Mouse (Mus musculus): ENCODE measurements around the gene Ccr7. TPM values are rescaled to one million over a fixed set of nuclear protein-coding genes. Genes with fewer than 3 reads are reported as not detected.

Gene Ccr7
- total RNA-seq, 2 experiments from 2014 or later, result not detected

DNA sequence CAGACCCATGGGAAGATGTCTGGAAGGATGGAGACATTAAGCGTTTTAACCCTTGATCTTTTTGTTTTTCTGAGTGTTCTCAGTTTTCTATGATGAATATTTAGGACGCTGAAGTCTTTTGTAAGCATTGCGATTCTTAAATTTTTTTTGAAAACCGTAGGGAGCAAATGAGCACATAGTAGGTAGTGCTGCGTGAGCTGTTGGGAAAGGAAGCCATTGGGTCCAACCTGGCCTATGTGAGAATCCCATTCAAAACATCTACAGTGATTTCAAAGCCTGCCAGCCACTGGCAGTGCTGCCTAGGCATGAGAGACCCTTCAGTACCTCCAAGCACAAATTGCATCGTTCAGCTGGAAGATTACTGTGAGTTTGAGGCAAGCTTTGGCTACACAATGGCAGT is 15.1 kb upstream of the Ccr7 start:
- intact Hi-C loops (cut with DNase I), result no loop called here
- DNase-seq (ENCODE audit: extremely low spot score in 1 of 2, low spot score in 2 of 2), result no peak
- Histone ChIP-seq H3K4me3 (no peak overlapping the region), H3K27ac (no peak overlapping the region)
- TF ChIP-seq CTCF (IDR thresholded peaks at IDR 0.05), result no peak

GRCm38 (mm10) chr11:99169438-99169837 is 14.6 kb upstream of the Ccr7 start:
- H3K4me3 ChIP-seq, result no peak overlapping the region
- DNase-seq (ENCODE audit: extremely low spot score in 1 of 2, low spot score in 2 of 2), result no peak
- TF ChIP-seq CTCF (IDR thresholded peaks at IDR 0.05), result no peak
- intact Hi-C loops (cut with DNase I), result no loop called here
- H3K27ac ChIP-seq, result no peak overlapping the region

- no peak overlapping the region for H3K4me3 ChIP-seq
- no peak overlapping the region for H3K27ac ChIP-seq
- intact Hi-C loops (cut with DNase I), result no loop called here
- no peak for TF ChIP-seq CTCF (IDR thresholded peaks at IDR 0.05)
- DNase-seq (ENCODE audit: extremely low spot score in 1 of 2, low spot score in 2 of 2), result no peak
Measured at GRCm38 (mm10) chr11:99168030-99168474, 13.2 kb upstream of the Ccr7 start.

- intact Hi-C loops (cut with DNase I), result no loop called here
Measured at GRCm38 (mm10) chr11:99167576-99167975, 12.7 kb upstream of the Ccr7 start.

DNA sequence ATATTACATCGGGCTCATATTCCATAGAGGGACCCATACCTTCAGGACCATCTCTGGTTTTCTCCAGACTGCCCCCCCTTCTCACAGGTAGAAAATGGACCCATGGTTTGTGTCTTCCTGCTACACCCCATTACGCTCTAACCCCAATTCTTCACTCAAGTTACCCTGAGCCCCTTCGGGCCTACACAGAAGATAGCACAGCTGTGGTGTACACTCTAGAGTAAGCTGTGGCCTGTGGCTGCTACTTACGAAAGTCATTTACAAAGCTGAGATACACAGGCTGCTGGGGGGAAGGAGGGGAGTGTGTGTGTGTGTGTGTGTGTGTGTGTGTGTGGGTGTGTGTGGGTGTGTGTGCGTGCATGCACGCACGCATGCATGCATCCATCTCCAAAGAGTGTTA is 11.4 kb upstream of the Ccr7 start:
- DNase-seq (ENCODE audit: extremely low spot score in 1 of 2, low spot score in 2 of 2), result no peak
- Histone ChIP-seq H3K4me3 (no peak overlapping the region), H3K27ac (no peak overlapping the region)
- TF ChIP-seq CTCF (IDR thresholded peaks at IDR 0.05), result no peak
- intact Hi-C loops (cut with DNase I), result no loop called here

More at GRCm38 (mm10) chr11:99167576-99167975, 12.7 kb upstream of the Ccr7 start:
- DNase-seq (ENCODE audit: extremely low spot score in 1 of 2, low spot score in 2 of 2), result no peak
- TF ChIP-seq CTCF (IDR thresholded peaks at IDR 0.05), result no peak
- Histone ChIP-seq H3K4me3 (no peak overlapping the region), H3K27ac (no peak overlapping the region)

DNA sequence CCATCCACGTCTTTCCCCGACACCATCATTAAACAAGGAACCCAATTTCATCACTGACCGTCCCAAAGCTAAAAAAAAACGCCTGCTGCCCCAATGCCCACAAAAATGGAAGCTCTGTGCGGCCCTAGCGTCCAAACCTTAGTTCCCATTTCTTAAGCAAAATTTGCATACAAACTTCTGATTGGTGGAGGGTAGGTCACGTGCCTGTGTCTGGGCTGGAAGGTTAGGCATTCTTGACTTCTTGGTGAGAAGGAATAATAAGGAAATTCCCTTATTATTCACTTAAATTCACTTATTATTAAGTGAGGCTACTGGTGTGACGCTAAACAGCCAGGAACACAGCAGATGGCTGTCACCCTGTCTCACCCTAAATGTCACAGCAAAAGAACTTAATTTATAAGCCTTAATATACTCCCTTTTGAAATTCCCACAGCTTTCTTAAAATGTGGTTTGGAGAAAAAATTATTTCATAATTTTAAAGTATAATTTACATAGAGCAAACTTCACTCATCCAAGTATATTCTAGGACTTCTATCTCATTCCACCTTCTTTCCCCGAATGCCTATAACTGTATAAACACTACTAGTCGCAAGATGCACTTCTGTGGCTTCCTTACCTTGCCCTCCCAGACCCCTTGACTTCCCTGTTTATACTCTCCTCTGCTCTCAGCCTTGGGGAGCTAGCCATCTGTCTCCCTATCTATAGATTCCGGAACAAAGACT is 10.3 kb upstream of the Ccr7 start:
- Histone ChIP-seq H3K27ac (no peak overlapping the region), H3K4me3 (no peak overlapping the region)
- intact Hi-C loops (cut with DNase I), result no loop called here
- TF ChIP-seq CTCF (IDR thresholded peaks at IDR 0.05), result no peak
- DNase-seq (ENCODE audit: extremely low spot score in 1 of 2, low spot score in 2 of 2), result no peak

GRCm38 (mm10) chr11:99162972-99163686 is 8.3 kb upstream of the Ccr7 start:
- no peak for TF ChIP-seq CTCF (IDR thresholded peaks at IDR 0.05)
- intact Hi-C loops (cut with DNase I), result no loop called here
- no peak for DNase-seq (ENCODE audit: extremely low spot score in 1 of 2, low spot score in 2 of 2)

DNA sequence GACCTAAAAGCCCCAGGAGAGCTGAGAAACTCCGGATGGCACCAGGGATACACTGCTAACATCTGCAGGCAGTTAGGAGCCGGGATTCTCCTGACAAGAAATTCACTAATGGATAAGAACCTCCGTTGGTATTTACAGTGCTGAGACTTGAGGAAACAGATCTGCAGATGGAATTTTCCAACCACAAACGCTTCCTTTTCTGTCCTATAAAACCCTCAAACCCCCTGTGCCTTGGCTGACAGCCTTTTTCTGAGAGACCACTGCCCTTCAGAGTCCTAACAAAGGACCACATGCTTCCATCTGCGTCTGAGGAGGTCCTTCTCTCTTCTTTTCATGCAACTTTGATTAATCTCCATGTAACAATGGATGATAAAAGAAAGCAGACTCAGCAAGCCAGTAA is 6.8 kb upstream of the Ccr7 start:
- Histone ChIP-seq H3K4me3 (no peak overlapping the region), H3K27ac (no peak overlapping the region)
- no peak for TF ChIP-seq CTCF (IDR thresholded peaks at IDR 0.05)
- DNase-seq (ENCODE audit: extremely low spot score in 1 of 2, low spot score in 2 of 2), result no peak
- intact Hi-C loops (cut with DNase I), result no loop called here

More at GRCm38 (mm10) chr11:99162972-99163686, 8.3 kb upstream of the Ccr7 start:
- no peak overlapping the region for H3K4me3 ChIP-seq
- H3K27ac ChIP-seq, result no peak overlapping the region

DNA sequence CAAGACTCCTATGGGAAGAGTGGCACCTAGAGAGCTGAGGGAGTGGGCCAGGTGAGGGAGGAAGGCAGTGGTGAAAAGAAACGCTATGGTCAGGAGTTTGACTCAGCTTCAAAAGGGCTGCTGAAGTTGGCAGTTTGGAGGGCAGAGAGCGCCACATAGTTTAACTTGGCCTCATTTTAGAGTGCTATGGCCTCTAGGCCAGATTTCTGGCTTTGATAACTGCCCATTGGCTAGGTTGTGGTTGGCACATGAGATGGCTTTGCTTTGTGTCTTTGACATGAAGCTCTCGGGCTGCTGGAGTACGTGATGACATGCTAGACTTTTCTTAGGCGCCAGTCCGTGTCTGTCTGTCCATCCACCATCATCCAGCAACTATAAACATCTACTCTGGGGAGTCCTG is 5.4 kb upstream of the Ccr7 start:
- no peak overlapping the region for H3K4me3 ChIP-seq
- TF ChIP-seq CTCF (IDR thresholded peaks at IDR 0.05), result no peak
- DNase-seq (ENCODE audit: extremely low spot score in 1 of 2, low spot score in 2 of 2), result no peak
- H3K27ac ChIP-seq, result no peak overlapping the region
- intact Hi-C loops (cut with DNase I), result no loop called here

DNA sequence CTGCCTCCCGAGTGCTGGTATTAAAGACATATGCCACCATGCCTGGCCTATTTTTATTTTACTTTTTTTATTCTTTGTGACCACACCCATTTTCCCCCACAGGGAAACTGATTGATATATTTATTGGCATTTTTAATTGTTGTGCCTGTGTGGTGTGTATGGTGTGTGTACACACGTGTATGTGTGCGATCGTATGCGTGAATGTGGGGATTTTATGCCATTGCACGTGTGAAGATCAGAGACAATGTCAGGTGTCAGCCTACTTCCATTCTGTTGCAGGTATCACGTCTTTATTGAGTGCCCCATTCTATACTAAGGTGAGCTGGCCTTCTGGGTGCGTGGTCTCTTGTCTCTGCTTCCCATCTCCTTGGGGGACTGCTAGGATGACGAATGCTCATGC is 940 bp upstream of the Ccr7 start:
- H3K27ac ChIP-seq, result no peak overlapping the region
- TF ChIP-seq CTCF (IDR thresholded peaks at IDR 0.05), result no peak
- intact Hi-C loops (cut with DNase I), result no loop called here
- DNase-seq (ENCODE audit: extremely low spot score in 1 of 2, low spot score in 2 of 2), result no peak
- no peak overlapping the region for H3K4me3 ChIP-seq

DNA sequence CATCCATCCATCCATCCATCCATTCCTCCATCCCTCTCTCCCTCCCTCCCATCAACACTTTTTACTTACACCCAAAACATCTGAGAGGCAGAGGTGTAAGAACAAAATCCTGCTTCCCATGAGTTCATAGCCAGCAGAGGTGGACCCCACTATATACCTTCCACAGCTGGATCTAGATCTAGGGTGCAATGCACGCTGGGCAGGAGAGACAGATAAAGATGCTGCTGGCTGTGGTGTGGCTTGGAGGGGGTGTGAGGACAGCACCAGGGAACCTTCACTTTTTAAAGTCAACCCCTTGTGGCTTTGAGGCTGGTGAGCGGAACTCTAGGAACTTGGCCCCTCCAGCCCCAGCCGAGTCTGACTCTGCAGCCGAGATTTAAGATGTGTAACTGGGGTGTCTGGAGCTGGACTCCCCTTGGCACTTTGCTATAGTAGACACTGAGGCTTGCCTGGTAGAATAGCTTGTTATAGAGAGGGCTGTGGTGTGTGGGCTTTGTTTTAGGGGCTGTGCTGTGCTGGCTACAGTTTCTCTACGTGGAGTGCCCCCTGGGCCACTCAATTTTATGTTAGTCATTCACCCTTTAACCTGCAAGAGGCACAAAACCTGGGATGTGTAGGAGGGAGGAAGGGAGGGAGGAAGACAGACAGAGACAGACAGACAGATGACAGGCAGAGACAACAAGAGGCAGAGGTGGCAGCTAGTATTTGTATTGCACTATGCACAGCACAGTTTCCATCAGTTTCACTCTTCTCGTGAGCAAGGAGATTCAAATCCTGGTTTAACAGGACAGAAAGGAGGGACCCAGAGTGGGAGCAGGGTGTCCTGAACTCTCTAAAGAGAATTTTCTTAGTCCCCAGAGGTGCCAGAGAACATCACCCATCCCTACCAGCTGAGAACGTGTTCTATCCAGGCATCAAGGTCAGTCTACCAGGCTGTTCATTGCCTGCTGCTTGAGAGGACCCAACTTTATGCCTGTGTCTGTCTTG is 817 bp downstream of the Ccr7 start:
- Histone ChIP-seq H3K27ac (no peak overlapping the region), H3K4me3 (no peak overlapping the region)
- DNase-seq (ENCODE audit: extremely low spot score in 1 of 2, low spot score in 2 of 2), result no peak
- no peak for TF ChIP-seq CTCF (IDR thresholded peaks at IDR 0.05)
- intact Hi-C loops (cut with DNase I), result loop anchor here (5.0 kb wide), 1 partner anchor 297 kb away; no protein-coding TSS in a partner anchor

All from left cerebral cortex, adult 2 months (tissue).